In genomic region chr17:27488173-27488823, GRCm38 (mm10) we compare ENCODE assay signal across 17 mouse cellular contexts. TPM values are rescaled to one million over a fixed set of nuclear protein-coding genes. Genes with fewer than 3 reads are reported as not detected.
DNase-seq lines count a peak whose midpoint lies in the region.
"Had no signal": no experiment of that assay in that cellular context is flagged by ENCODE, and none has a peak within 500 bp of the region (broad histone marks: within the 10 kb centered on the region; RNA-seq: fewer than 3 reads in every experiment).

No protein-coding gene starts in this region.

- no peaks in the 10 kb centered on the region for H3K9me3 ChIP-seq in midbrain, embryonic 10.5 days (replicated peaks)
- H3K9me3 ChIP-seq: embryonic facial prominence, embryonic 15.5 days; heart, embryonic 15.5 days; intestine, embryonic 15.5 days; megakaryocyte, embryonic 14.5 days had no signal

- H3K4me3 ChIP-seq in midbrain, embryonic 10.5 days, result no peak overlapping the region
- H3K4me3 ChIP-seq: embryonic facial prominence, embryonic 15.5 days; heart, embryonic 15.5 days; intestine, embryonic 15.5 days; megakaryocyte, embryonic 14.5 days had no signal

- no peaks in the 10 kb centered on the region for H3K36me3 ChIP-seq in midbrain, embryonic 10.5 days
- H3K36me3 ChIP-seq: embryonic facial prominence, embryonic 15.5 days; heart, embryonic 15.5 days; intestine, embryonic 15.5 days had no signal

- WGBS in midbrain, embryonic 10.5 days, result 88% methylated on average over 16 of the region's 16 CpGs

- peak overlapping the region; percentile 42 for H3K27ac ChIP-seq in midbrain, embryonic 10.5 days (replicated peaks)
- H3K27ac ChIP-seq: embryonic facial prominence, embryonic 15.5 days; heart, embryonic 15.5 days; intestine, embryonic 15.5 days; kidney, postnatal 0 days had no signal

- DNase-seq in cerebellum, adult 9-11 months, result peak; percentile 73
- DNase-seq in cerebellum, postnatal 4 days (ENCODE audit: low spot score in 2 of 2), result no peak
- peak; percentile 21 for DNase-seq in layer of hippocampus, adult 11-12 months (ENCODE audit: low spot score)
- DNase-seq in layer of hippocampus, postnatal 14 days (ENCODE audit: low spot score in 2 of 2), result no peak
- peak; percentile 33 for DNase-seq in NIH3T3 (ENCODE audit: low read depth)
- no peak for DNase-seq in midbrain, embryonic 10.5 days (ENCODE audit: low spot score)
- no peak for DNase-seq in kidney, postnatal 10 days
- DNase-seq in lung, postnatal 10 days, result no peak
- DNase-seq: liver; lung, adult 2 months; thymus, postnatal 14 days had no signal

- no peaks in the 10 kb centered on the region for H3K27me3 ChIP-seq in midbrain, embryonic 10.5 days (ENCODE audit: low read depth, poor library complexity, severe bottlenecking)
- H3K27me3 ChIP-seq: embryonic facial prominence, embryonic 15.5 days; intestine, embryonic 15.5 days had no signal

- peaks cover 35% of the 10 kb centered on the region for H3K4me1 ChIP-seq in midbrain, embryonic 10.5 days
- H3K4me1 ChIP-seq: embryonic facial prominence, embryonic 15.5 days; heart, embryonic 15.5 days; intestine, embryonic 15.5 days; megakaryocyte, embryonic 14.5 days had no signal

RNA-seq across cellular contexts. Expression of gene Grm4, which starts 32.9 kb away (rescaled TPM):
- 10 to 100 TPM; 10.7 to 19.3 TPM for total RNA-seq in layer of hippocampus, postnatal 14 days (2021)
- polyA plus RNA-seq in midbrain, embryonic 10.5 days (2016; fragmentation: Nextera tagmentation; extraction: Ambion mirVana), result 2.8 and 3.5 TPM in 2 replicates
- total RNA-seq: granulocyte monocyte progenitor cell, adult 5-6 weeks had no signal

Comparison
In these comparisons a context has a peak if more than half of its experiments do, and no peak if none do; other contexts are left out.
1. DNase-seq: peak in cerebellum, adult 9-11 months (single experiment), layer of hippocampus, adult 11-12 months (single experiment) and NIH3T3 (single experiment); none in cerebellum, postnatal 4 days (0 of 2), layer of hippocampus, postnatal 14 days (0 of 2), midbrain, embryonic 10.5 days (single experiment), kidney, postnatal 10 days (single experiment) and lung, postnatal 10 days (single experiment).